Mouse (Mus musculus) midbrain, embryonic 14.5 days (tissue): ENCODE measurements around the gene Gm21258. TPM values are rescaled to one million over a fixed set of nuclear protein-coding genes. Genes with fewer than 3 reads are reported as not detected.
"Not testable (repeated sequence)": the region's sequence is repeated elsewhere in the genome, so short reads cannot be mapped to it uniquely, and the experiment has no call there.

Source experiments
- ATAC-seq: fragments of 200-750 bp; cut with Nextera tagmentation; 2 replicates; pipeline ENCODE4 v1.8.0; 2017; ENCODE audit warnings: moderate number of reproducible peaks, moderate library complexity; ENCODE audit not compliant: low FRiP score, low TSS enrichment
- DNase-seq: peaks from one replicate; pipeline ENCODE4 v3.0.0-alpha.2; 2015
- H3K27ac ChIP-seq: fragments of 300-500 bp; sonication (generic); replicated peaks from 2 replicates; pipeline ENCODE4 v1.5.1; 2014; ENCODE audit warnings: mild to moderate bottlenecking, low read depth, low read length, moderate library complexity
- H3K27me3 ChIP-seq: fragments of 300-500 bp; sonication (generic); 2 replicates; pipeline ENCODE4 v1.6.1; 2014; ENCODE audit warnings: low read length, control low read depth, mixed read lengths; ENCODE audit not compliant: control insufficient read depth, insufficient read depth
- H3K36me3 ChIP-seq: fragments of 300-500 bp; sonication (generic); 2 replicates; pipeline ENCODE4 v1.6.1; 2014; ENCODE audit warnings: low read length, control low read depth; ENCODE audit not compliant: control insufficient read depth, insufficient read depth
- H3K4me1 ChIP-seq: fragments of 300-500 bp; sonication (generic); 2 replicates; pipeline ENCODE4 v1.6.1; 2014; ENCODE audit warnings: mild to moderate bottlenecking, antibody characterized with exemption, low read length, control low read depth; ENCODE audit not compliant: control insufficient read depth, insufficient read depth
- H3K4me2 ChIP-seq: fragments of 300-500 bp; sonication (generic); 2 replicates; pipeline ENCODE4 v1.6.1; 2014; ENCODE audit warnings: mild to moderate bottlenecking, low read length, moderate library complexity
- H3K4me3 ChIP-seq: fragments of 300-500 bp; sonication (generic); replicated peaks from 2 replicates; pipeline ENCODE4 v1.5.1; 2014; ENCODE audit warnings: low read depth, low read length
- H3K9ac ChIP-seq: fragments of 300-500 bp; sonication (generic); replicated peaks from 2 replicates; pipeline ENCODE4 v1.6.1; 2014; ENCODE audit warnings: mild to moderate bottlenecking, low read length, moderate library complexity
- H3K9me3 ChIP-seq: fragments of 300-500 bp; sonication (generic); 2 replicates; pipeline ENCODE4 v1.6.1; 2016; ENCODE audit warnings: low read length, control low read depth, mixed read lengths; ENCODE audit not compliant: control insufficient read depth
- WGBS: fragments of 180-500 bp; shearing (Covaris S2); extraction: QIAGEN DNeasy Blood & Tissue Kit; methylation state at CpG from one replicate; pipeline ENCODE4 v1.1.7; 2014; 5-methylcytosine and 5-hydroxymethylcytosine counted together
- polyA plus RNA-seq: library from polyadenylated mRNA; unstranded; fragments of >200 nt; fragmentation: Nextera tagmentation; extraction: Ambion mirVana; gene quantifications from 2 replicates; pipeline ENCODE4 v1.2.1, GENCODE M21; 2014

Gm21258 gene
- not detected in 2 replicates for polyA plus RNA-seq

DNA sequence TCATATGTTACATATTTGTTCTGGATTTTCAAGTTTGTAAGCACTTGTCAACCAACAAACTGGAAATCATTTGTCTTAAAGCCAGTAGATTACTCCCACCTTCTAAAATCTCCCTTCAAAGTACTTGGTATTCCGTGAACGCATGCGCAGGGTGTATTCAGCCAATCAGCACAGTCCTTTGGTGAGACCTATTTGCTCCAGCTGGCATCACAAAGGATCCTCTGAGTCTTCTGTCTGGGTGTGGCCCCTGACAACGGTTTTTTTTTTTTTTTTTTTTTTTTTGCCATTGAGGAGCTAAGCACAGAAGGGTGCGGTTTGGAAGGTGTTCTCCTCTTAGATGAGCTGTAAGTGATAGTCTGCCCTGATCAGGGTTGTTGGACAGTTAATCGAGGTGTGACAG lies at the start of gene Gm21258:
TSS of gene Gm21258 (plus strand) at position 301 of the 400 bp plus-strand sequence.
- H3K27ac ChIP-seq, result not testable (repeated sequence)
- no CpG with 5 or more reads among the region's 6 CpGs for WGBS

More for the DNA sequence above, at the start of gene Gm21258:
- H3K27me3 ChIP-seq, H3K9me3 ChIP-seq, H3K4me1 ChIP-seq, H3K9ac ChIP-seq, H3K4me2 ChIP-seq, ATAC-seq, H3K36me3 ChIP-seq, DNase-seq, H3K4me3 ChIP-seq: not testable (repeated sequence)
